Mouse (Mus musculus): ENCODE results near the gene Gpr37l1.
"Not testable (repeated sequence)": the region's sequence is repeated elsewhere in the genome, so short reads cannot be mapped to it uniquely, and the experiment has no call there.

The Gpr37l1 gene

GRCm38 (mm10) chr1:135167435-135167834 lies at the start of gene Gpr37l1:
Gene Gpr37l1, minus strand, starts transcription at chr1:135167681.
- no peak for DNase-seq (ENCODE audit: low read depth)

GRCm38 (mm10) chr1:135213772-135214640 lies 46.5 kb upstream of the Gpr37l1 start:
- no peak for DNase-seq (ENCODE audit: low read depth)

- no peak for DNase-seq (ENCODE audit: low read depth)
Observed at GRCm38 (mm10) chr1:135210421-135210820, 42.9 kb upstream of the Gpr37l1 start.

GRCm38 (mm10) chr1:135208716-135209115 lies 41.2 kb upstream of the Gpr37l1 start:
- DNase-seq (ENCODE audit: low read depth): no peak

GRCm38 (mm10) chr1:135206586-135207339 lies 39.3 kb upstream of the Gpr37l1 start:
- DNase-seq (ENCODE audit: low read depth): no peak

GRCm38 (mm10) chr1:135205257-135205656 lies 37.8 kb upstream of the Gpr37l1 start:
- no peak for DNase-seq (ENCODE audit: low read depth)

- DNase-seq (ENCODE audit: low read depth): peak; percentile 9
Observed at GRCm38 (mm10) chr1:135204196-135205126, 37.0 kb upstream of the Gpr37l1 start.

GRCm38 (mm10) chr1:135200400-135200799 lies 32.9 kb upstream of the Gpr37l1 start:
- no peak for DNase-seq (ENCODE audit: low read depth)

- DNase-seq (ENCODE audit: low read depth): peak; percentile 20
Observed at GRCm38 (mm10) chr1:135199014-135199819, 31.7 kb upstream of the Gpr37l1 start.

GRCm38 (mm10) chr1:135198412-135198811 lies 30.9 kb upstream of the Gpr37l1 start:
- no peak for DNase-seq (ENCODE audit: low read depth)

GRCm38 (mm10) chr1:135195907-135196440 lies 28.5 kb upstream of the Gpr37l1 start:
- DNase-seq (ENCODE audit: low read depth): no peak

- DNase-seq (ENCODE audit: low read depth): not testable (repeated sequence)
Observed at GRCm38 (mm10) chr1:135194335-135194734, 26.9 kb upstream of the Gpr37l1 start.

- no peak for DNase-seq (ENCODE audit: low read depth)
Observed at GRCm38 (mm10) chr1:135189186-135189585, 21.7 kb upstream of the Gpr37l1 start.

- no peak for DNase-seq (ENCODE audit: low read depth)
Observed at GRCm38 (mm10) chr1:135188197-135188596, 20.7 kb upstream of the Gpr37l1 start.

GRCm38 (mm10) chr1:135187016-135187415 lies 19.5 kb upstream of the Gpr37l1 start:
- not testable (repeated sequence) for DNase-seq (ENCODE audit: low read depth)

- no peak for DNase-seq (ENCODE audit: low read depth)
Observed at GRCm38 (mm10) chr1:135186427-135186826, 18.9 kb upstream of the Gpr37l1 start.

GRCm38 (mm10) chr1:135185936-135186335 lies 18.5 kb upstream of the Gpr37l1 start:
- no peak for DNase-seq (ENCODE audit: low read depth)

- DNase-seq (ENCODE audit: low read depth): no peak
Observed at GRCm38 (mm10) chr1:135183941-135184570, 16.6 kb upstream of the Gpr37l1 start.

GRCm38 (mm10) chr1:135183448-135183847 lies 16.0 kb upstream of the Gpr37l1 start:
- DNase-seq (ENCODE audit: low read depth): no peak

- DNase-seq (ENCODE audit: low read depth): no peak
Observed at GRCm38 (mm10) chr1:135182975-135183374, 15.5 kb upstream of the Gpr37l1 start.
